ENCODE assay signal across 7 mouse cellular contexts in genomic region chr2:26314281-26315071, GRCm38 (mm10). TPM values are rescaled to one million over a fixed set of nuclear protein-coding genes. Genes with fewer than 3 reads are reported as not detected.
DNase-seq lines count a peak whose midpoint lies in the region; ATAC-seq lines count a peak whose summit lies in the region.

No protein-coding gene starts in this region.

- peak; percentile 70; the same call in 1 of the 2 replicates for ATAC-seq in cerebellum, adult (ENCODE audit: insufficient number of reproducible peaks, low FRiP score, low TSS enrichment)
- ATAC-seq in embryonic facial prominence, embryonic 13.5 days (ENCODE audit: insufficient number of reproducible peaks, insufficient read depth, low FRiP score, low TSS enrichment, low read depth) = no peak
- no peak for ATAC-seq in heart, embryonic 11.5 days (replicated peaks; ENCODE audit: insufficient number of reproducible peaks, low FRiP score, low TSS enrichment)
- peak; percentile 54 for ATAC-seq in kidney, embryonic 15.5 days (replicated peaks; ENCODE audit: low FRiP score)
- ATAC-seq in stomach, embryonic 16.5 days (ENCODE audit: insufficient read depth, low FRiP score) = peak; percentile 30; the same call in 1 of the 2 replicates

- peak overlapping the region; percentile 97 for H3K4me2 ChIP-seq in embryonic facial prominence, embryonic 13.5 days
- H3K4me2 ChIP-seq in heart, embryonic 11.5 days = peak overlapping the region; percentile 94
- peak overlapping the region; percentile 66 for H3K4me2 ChIP-seq in kidney, embryonic 15.5 days
- H3K4me2 ChIP-seq in stomach, embryonic 16.5 days (ENCODE audit: low read depth, low read length) = peak overlapping the region; percentile 72

- peak overlapping the region; percentile 95 for H3K9ac ChIP-seq in embryonic facial prominence, embryonic 13.5 days
- H3K9ac ChIP-seq in heart, embryonic 11.5 days (ENCODE audit: low read depth, low read length) = peak overlapping the region; percentile 40; the same call in 1 of the 2 replicates
- H3K9ac ChIP-seq in kidney, embryonic 15.5 days = peak overlapping the region; percentile 89; the same call in 1 of the 2 replicates
- H3K9ac ChIP-seq in stomach, embryonic 16.5 days (ENCODE audit: low read length) = peak overlapping the region; percentile 90

- no peaks in the 10 kb centered on the region for H3K27me3 ChIP-seq in embryonic facial prominence, embryonic 13.5 days
- no peaks in the 10 kb centered on the region for H3K27me3 ChIP-seq in heart, embryonic 11.5 days (ENCODE audit: control insufficient read depth, insufficient read depth, low read length)
- no peaks in the 10 kb centered on the region for H3K27me3 ChIP-seq in kidney, embryonic 15.5 days
- no peaks in the 10 kb centered on the region for H3K27me3 ChIP-seq in stomach, embryonic 16.5 days (ENCODE audit: control insufficient read depth, insufficient read depth, low read length)

- H3K4me3 ChIP-seq in embryonic facial prominence, embryonic 13.5 days = peak overlapping the region; percentile 80
- H3K4me3 ChIP-seq in heart, embryonic 11.5 days (ENCODE audit: low read depth, low read length) = peak overlapping the region; percentile 90
- H3K4me3 ChIP-seq in kidney, embryonic 15.5 days (replicated peaks) = peak overlapping the region; percentile 94
- peak overlapping the region; percentile 80 for H3K4me3 ChIP-seq in stomach, embryonic 16.5 days (replicated peaks; ENCODE audit: low read length)

- peaks cover 66% of the 10 kb centered on the region for H3K4me1 ChIP-seq in embryonic facial prominence, embryonic 13.5 days
- peaks cover 47% of the 10 kb centered on the region for H3K4me1 ChIP-seq in heart, embryonic 11.5 days (ENCODE audit: control insufficient read depth, insufficient read depth, low read length)
- H3K4me1 ChIP-seq in kidney, embryonic 15.5 days = peaks cover 58% of the 10 kb centered on the region
- H3K4me1 ChIP-seq in stomach, embryonic 16.5 days (ENCODE audit: control insufficient read depth, insufficient read depth, low read length) = peaks cover 41% of the 10 kb centered on the region

- H3K36me3 ChIP-seq in embryonic facial prominence, embryonic 13.5 days = 0 out of 2 replicates have a peak, but pooled peaks cover 7% of the 10 kb centered on the region
- H3K36me3 ChIP-seq in heart, embryonic 11.5 days (ENCODE audit: control insufficient read depth, insufficient read depth, low read length) = no peaks in the 10 kb centered on the region
- no peaks in the 10 kb centered on the region for H3K36me3 ChIP-seq in kidney, embryonic 15.5 days
- no peaks in the 10 kb centered on the region for H3K36me3 ChIP-seq in stomach, embryonic 16.5 days (ENCODE audit: control insufficient read depth, insufficient read depth, low read length)

- DNase-seq in lung, postnatal 14 days = peak; percentile 71
- DNase-seq in thymus, postnatal 0 days (ENCODE audit: low spot score) = no peak

- H3K9me3 ChIP-seq in embryonic facial prominence, embryonic 13.5 days = no peaks in the 10 kb centered on the region
- H3K9me3 ChIP-seq in heart, embryonic 11.5 days (replicated peaks; ENCODE audit: control insufficient read depth, low read length) = no peaks in the 10 kb centered on the region
- no peaks in the 10 kb centered on the region for H3K9me3 ChIP-seq in kidney, embryonic 15.5 days (replicated peaks)
- H3K9me3 ChIP-seq in stomach, embryonic 16.5 days (replicated peaks; ENCODE audit: control insufficient read depth, low read length) = no peaks in the 10 kb centered on the region

- peak overlapping the region; percentile 98 for H3K27ac ChIP-seq in embryonic facial prominence, embryonic 13.5 days
- H3K27ac ChIP-seq in heart, embryonic 11.5 days (ENCODE audit: low read depth, low read length) = peak overlapping the region; percentile 92
- H3K27ac ChIP-seq in kidney, embryonic 15.5 days = peak overlapping the region; percentile 96
- H3K27ac ChIP-seq in stomach, embryonic 16.5 days (ENCODE audit: low read length) = peak overlapping the region; percentile 93

- WGBS in embryonic facial prominence, embryonic 13.5 days = 19% methylated on average over 13 of the region's 13 CpGs
- 39% methylated on average over 13 of the region's 13 CpGs for WGBS in heart, embryonic 11.5 days (ENCODE audit: insufficient replicate concordance)
- WGBS in kidney, embryonic 15.5 days = 31% methylated on average over 13 of the region's 13 CpGs
- WGBS in stomach, embryonic 16.5 days = 27% methylated on average over 13 of the region's 13 CpGs

RNA-seq across cellular contexts. Expression of gene Gpsm1, which starts 0.8 kb away (rescaled TPM):
- polyA plus RNA-seq in embryonic facial prominence, embryonic 13.5 days (2015; fragmentation: Nextera tagmentation; extraction: Ambion mirVana) = 54.8 and 57.0 TPM in 2 replicates
- 21.4 and 30.2 TPM in 2 replicates for polyA plus RNA-seq in heart, embryonic 11.5 days (2014; fragmentation: Nextera tagmentation; extraction: Ambion mirVana)
- polyA plus RNA-seq in kidney, embryonic 15.5 days (2015; fragmentation: Nextera tagmentation; extraction: Ambion mirVana) = 39.6 and 44.4 TPM in 2 replicates
- 28.8 and 33.0 TPM in 2 replicates for polyA plus RNA-seq in stomach, embryonic 16.5 days (2015; fragmentation: Nextera tagmentation; extraction: Ambion mirVana)
- 12.5 and 13.7 TPM in 2 replicates for polyA plus RNA-seq in thymus, postnatal 0 days (2015; fragmentation: Nextera tagmentation; extraction: Ambion mirVana)

RNA-seq across cellular contexts. Expression of gene Ccdc187, which starts 20.1 kb away (rescaled TPM):
- polyA plus RNA-seq in embryonic facial prominence, embryonic 13.5 days (2015; fragmentation: Nextera tagmentation; extraction: Ambion mirVana) = 0.10 and 0.28 TPM in 2 replicates
- 0.09 TPM in 1 of 2 replicates, not detected in the other for polyA plus RNA-seq in heart, embryonic 11.5 days (2014; fragmentation: Nextera tagmentation; extraction: Ambion mirVana)
- 0.04 TPM in 1 of 2 replicates, not detected in the other for polyA plus RNA-seq in kidney, embryonic 15.5 days (2015; fragmentation: Nextera tagmentation; extraction: Ambion mirVana)
- 0.58 and 0.82 TPM in 2 replicates for polyA plus RNA-seq in stomach, embryonic 16.5 days (2015; fragmentation: Nextera tagmentation; extraction: Ambion mirVana)
- 0.04 TPM in 2 replicates for polyA plus RNA-seq in thymus, postnatal 0 days (2015; fragmentation: Nextera tagmentation; extraction: Ambion mirVana)

RNA-seq across cellular contexts. Expression of gene Dnlz, which starts 37.4 kb away (rescaled TPM):
- polyA plus RNA-seq in embryonic facial prominence, embryonic 13.5 days (2015; fragmentation: Nextera tagmentation; extraction: Ambion mirVana) = 31.4 and 32.1 TPM in 2 replicates
- polyA plus RNA-seq in heart, embryonic 11.5 days (2014; fragmentation: Nextera tagmentation; extraction: Ambion mirVana) = 26.3 and 28.0 TPM in 2 replicates
- 29.8 and 31.9 TPM in 2 replicates for polyA plus RNA-seq in kidney, embryonic 15.5 days (2015; fragmentation: Nextera tagmentation; extraction: Ambion mirVana)
- 20.5 and 23.8 TPM in 2 replicates for polyA plus RNA-seq in stomach, embryonic 16.5 days (2015; fragmentation: Nextera tagmentation; extraction: Ambion mirVana)
- 22.2 and 24.5 TPM in 2 replicates for polyA plus RNA-seq in thymus, postnatal 0 days (2015; fragmentation: Nextera tagmentation; extraction: Ambion mirVana)

RNA-seq across cellular contexts. Expression of gene Card9, which starts 46.2 kb away (rescaled TPM):
- 0.81 and 1.3 TPM in 2 replicates for polyA plus RNA-seq in embryonic facial prominence, embryonic 13.5 days (2015; fragmentation: Nextera tagmentation; extraction: Ambion mirVana)
- 0.38 and 0.59 TPM in 2 replicates for polyA plus RNA-seq in heart, embryonic 11.5 days (2014; fragmentation: Nextera tagmentation; extraction: Ambion mirVana)
- 1.1 and 1.7 TPM in 2 replicates for polyA plus RNA-seq in kidney, embryonic 15.5 days (2015; fragmentation: Nextera tagmentation; extraction: Ambion mirVana)
- polyA plus RNA-seq in stomach, embryonic 16.5 days (2015; fragmentation: Nextera tagmentation; extraction: Ambion mirVana) = 1.1 and 1.5 TPM in 2 replicates
- 15.9 and 17.1 TPM in 2 replicates for polyA plus RNA-seq in thymus, postnatal 0 days (2015; fragmentation: Nextera tagmentation; extraction: Ambion mirVana)

Comparison
In these comparisons a context has a peak if more than half of its experiments do, and no peak if none do; other contexts are left out.
1. ATAC-seq: peak in cerebellum, adult (single experiment), kidney, embryonic 15.5 days (single experiment) and stomach, embryonic 16.5 days (single experiment); none in embryonic facial prominence, embryonic 13.5 days (single experiment) and heart, embryonic 11.5 days (single experiment).
2. H3K9ac ChIP-seq: peak in every context shown above with its lines; median percentile 95 in embryonic facial prominence, embryonic 13.5 days; 90 in stomach, embryonic 16.5 days; 89 in kidney, embryonic 15.5 days; 40 in heart, embryonic 11.5 days.
3. Peak in every context shown above with its lines, with median percentiles within 50 percentile points of each other: H3K27ac ChIP-seq, H3K4me2 ChIP-seq and H3K4me3 ChIP-seq.